Mouse (Mus musculus): ENCODE measurements around the gene Iqsec1.

DNA sequence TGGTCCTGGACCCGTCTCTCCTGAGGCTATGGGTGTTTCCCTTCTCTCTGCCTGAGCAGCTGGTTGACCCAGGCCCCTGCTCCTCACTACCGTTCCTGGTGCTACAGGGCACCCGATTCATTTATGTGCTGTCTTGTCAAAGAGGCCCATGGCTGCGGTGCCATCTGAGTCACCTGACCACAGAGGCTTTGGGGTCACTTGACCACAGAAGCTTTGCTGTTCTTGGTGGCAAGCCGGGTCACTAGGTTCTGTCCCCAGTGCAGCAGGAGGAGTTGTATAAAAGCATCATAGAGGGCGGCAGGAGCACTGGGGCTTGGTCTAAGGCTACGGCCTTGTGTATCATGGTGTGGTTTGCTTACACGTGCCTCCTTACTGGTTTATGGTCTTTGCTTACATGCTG, 375.2 kb downstream of the Iqsec1 start:
- TF ChIP-seq CTCF (conservative IDR thresholded peaks at IDR 0.05; ENCODE audit: low read length): no peak
- no peak for TF ChIP-seq NANOG (IDR thresholded peaks at IDR 0.05; ENCODE audit: borderline replicate concordance, low read length)
- TF ChIP-seq POU5F1 (IDR thresholded peaks at IDR 0.05; ENCODE audit: borderline replicate concordance, low read length): no peak
